Mouse (Mus musculus): Measurements from ENCODE around the gene Comt.

GRCm38 (mm10) chr16:18474021-18474420 lies 47.4 kb upstream of the Comt start:
- TF ChIP-seq POLR2A (IDR thresholded peaks at IDR 0.05; ENCODE audit: insufficient read depth, low read depth, low read length): no peak
- no peak for TF ChIP-seq CTCF (IDR thresholded peaks at IDR 0.05)

Measured in heart, adult 2 months (tissue).